Mouse (Mus musculus) brain, embryonic 14.5 days (tissue): ENCODE data around the gene Ap1s1.

ENCODE experiments used
- CTCF ChIP-seq: fragments of 200-500 bp; IDR thresholded peaks from 2 replicates; pipeline ENCODE4 v1.5.1; 2012; ENCODE audit warnings: inconsistent platforms, mild to moderate bottlenecking, moderate library complexity, borderline replicate concordance; ENCODE audit not compliant: insufficient read depth, insufficient read length; ENCODE audit errors: extremely low read depth
- POLR2A ChIP-seq: fragments of 200-500 bp; IDR thresholded peaks from 2 replicates; pipeline ENCODE4 v1.6.1; 2012; ENCODE audit warnings: mild to moderate bottlenecking, inconsistent platforms, borderline replicate concordance; ENCODE audit not compliant: poor library complexity, insufficient read depth, insufficient read length, severe bottlenecking; ENCODE audit errors: extremely low read depth

- no peak for TF ChIP-seq POLR2A
- TF ChIP-seq CTCF: no peak
Observed at GRCm38 (mm10) chr5:137079849-137080248, 33.9 kb upstream of the Ap1s1 start.
